Mouse (Mus musculus) T-helper 2 cell (primary cell): ENCODE measurements at regions not wholly inside any gene's neighbourhood (a gene's known extent, or its start where the extent isn't known, plus 50 kb on each side); places are given as distances from the start of the nearest gene placed in this dataset.

Experiments
- in situ Hi-C: fragments of 300-600 bp; cut with MboI, MseI; formaldehyde crosslinking; loops from one replicate; pipeline ENCODE4 v1.15.1; 2025; ENCODE audit warnings: high pct_unique_total_duplicates

DNA sequence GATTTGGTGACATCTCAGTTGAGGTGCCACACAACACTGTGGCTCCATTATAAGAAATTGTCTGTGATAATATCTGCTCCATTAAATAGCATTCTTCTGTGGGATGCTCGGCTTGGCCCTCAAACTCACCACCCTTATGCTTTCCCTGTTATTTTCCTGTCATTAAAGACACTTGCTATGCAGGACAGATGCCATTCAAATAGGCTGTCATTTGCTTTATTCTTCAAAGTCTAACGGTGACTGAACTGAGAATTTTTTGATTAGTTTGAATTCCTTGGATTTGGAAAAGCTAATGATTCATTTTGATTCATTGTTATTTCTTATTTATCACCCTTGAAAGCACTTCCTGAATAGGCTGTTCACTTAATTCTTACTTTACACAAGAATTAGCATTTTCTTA is 339.3 kb upstream of the Mmadhc start:
- in situ Hi-C loops: no loop called here

DNA sequence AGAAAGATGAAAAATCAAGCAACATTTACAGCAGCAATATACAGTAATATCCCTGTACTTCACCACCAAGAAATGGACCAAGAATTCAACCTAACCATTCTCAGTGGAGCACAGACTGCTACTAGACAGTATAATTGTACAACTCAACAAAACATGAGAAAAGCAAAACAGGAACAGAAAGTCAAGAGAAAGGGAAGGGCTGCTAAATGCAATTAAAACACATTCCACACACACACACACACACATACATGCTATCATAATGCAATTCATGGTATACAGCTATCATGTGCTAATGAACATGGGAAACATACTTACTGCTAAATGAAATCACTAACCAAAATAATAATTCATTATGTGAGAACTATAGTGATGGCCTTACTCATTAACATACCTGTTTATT is 335.2 kb upstream of the Mmadhc start:
- in situ Hi-C loops: no loop called here

DNA sequence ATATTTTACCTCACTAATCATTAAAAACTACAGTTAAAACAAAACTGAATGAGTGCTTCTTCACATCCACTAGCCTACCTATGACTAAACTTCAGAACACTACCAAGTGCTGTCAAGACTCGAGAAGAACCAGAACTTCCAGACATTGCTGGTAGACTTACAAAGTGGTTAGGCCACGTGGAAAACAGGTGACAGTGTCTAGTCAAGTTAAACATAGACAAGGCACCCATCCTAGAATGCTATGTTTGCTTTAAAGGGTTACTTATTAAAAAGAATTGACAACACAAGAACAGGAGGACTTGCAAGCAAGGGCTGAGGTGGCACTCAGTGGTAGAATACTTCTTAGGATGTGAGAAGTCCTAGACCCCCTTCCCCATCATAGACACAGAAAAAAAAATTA is 330.9 kb upstream of the Mmadhc start:
- in situ Hi-C loops: loop anchor here (5.0 kb wide), 1 partner anchor 80 kb away; no protein-coding TSS in a partner anchor

DNA sequence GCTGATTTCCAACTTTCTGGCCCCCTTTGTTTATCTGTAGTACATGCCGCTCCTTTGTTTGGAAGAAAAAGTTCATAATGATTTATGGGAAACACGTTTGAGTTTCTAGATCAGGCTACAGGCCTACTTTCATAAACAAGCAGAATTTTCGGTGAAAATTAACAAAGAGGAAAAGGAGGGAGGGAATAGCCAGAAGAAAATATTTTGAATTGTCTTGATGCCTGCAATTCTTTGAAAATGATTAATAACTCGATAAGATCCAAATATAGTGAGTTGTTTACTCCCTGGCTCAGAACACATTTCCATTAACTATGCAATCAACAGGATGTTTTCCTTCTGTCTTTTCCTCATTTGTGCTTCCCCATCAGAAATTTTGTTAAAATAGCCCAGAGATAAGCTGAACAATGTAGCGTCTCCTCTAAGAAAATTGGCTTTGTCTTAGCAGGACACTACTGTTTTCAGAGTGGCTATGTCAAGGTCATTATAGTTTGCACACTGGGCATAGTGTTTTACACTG is 328.7 kb upstream of the Mmadhc start:
- in situ Hi-C loops: loop anchor here (5.0 kb wide), 1 partner anchor 82 kb away; no protein-coding TSS in a partner anchor

DNA sequence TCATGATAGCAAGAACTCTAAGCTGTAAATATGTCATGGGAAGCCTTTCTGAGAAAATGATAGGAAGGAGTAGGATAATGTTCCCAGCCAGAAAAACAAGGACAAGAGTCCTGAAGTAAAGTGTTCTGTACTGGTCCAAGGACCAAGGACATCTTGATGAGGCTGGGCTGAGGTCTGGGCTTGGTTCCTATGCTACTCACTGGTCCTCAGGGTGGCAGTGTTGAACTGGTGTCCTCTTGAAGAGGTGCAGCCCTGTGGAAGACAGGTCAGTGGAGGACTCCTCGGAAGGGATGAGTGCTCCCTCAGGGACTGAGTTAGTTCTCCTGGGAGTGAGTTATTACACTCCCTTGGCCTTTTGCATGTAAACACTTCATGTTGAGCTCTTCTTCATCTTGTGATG is 312.5 kb upstream of the Mmadhc start:
- in situ Hi-C loops: no loop called here

DNA sequence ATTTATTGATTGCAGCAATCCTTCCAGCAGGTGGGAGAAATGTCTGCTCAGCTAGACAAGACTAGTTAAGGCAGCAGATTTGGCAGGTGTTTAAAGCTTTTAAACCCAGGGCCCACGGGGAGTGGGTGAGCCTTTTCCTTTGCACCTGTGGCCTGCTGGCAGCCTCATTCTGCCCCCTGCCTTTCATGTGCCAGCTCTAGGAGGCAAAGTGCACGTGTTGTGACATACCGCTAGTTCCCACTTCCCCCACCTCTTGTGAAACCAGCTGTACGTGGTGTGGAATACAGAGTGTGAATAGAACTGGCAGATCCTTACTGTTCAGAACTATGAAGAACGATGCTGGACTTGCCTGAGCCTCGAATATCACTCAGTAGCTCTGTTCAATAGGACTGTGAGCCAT is 292.6 kb upstream of the Mmadhc start:
- in situ Hi-C loops: no loop called here

DNA sequence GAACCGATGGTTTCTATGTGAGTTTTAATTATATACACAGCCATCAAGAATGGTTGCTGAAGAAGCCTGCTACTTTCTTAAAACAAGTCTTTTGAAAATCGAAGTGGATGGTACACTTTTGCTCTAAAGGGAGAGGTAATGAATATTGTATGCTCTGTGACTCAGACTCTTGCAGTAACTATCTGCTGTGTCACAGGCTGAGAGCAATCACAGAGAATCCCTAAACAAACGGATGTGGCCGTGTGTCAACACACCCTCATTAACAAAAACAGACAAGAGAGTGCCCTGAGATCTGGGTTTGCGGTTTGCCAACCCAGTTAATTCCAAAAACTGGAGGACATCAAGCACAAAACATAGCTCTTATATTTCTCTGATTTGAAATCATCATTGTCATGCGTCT is 292.1 kb upstream of the Mmadhc start:
- in situ Hi-C loops: no loop called here

DNA sequence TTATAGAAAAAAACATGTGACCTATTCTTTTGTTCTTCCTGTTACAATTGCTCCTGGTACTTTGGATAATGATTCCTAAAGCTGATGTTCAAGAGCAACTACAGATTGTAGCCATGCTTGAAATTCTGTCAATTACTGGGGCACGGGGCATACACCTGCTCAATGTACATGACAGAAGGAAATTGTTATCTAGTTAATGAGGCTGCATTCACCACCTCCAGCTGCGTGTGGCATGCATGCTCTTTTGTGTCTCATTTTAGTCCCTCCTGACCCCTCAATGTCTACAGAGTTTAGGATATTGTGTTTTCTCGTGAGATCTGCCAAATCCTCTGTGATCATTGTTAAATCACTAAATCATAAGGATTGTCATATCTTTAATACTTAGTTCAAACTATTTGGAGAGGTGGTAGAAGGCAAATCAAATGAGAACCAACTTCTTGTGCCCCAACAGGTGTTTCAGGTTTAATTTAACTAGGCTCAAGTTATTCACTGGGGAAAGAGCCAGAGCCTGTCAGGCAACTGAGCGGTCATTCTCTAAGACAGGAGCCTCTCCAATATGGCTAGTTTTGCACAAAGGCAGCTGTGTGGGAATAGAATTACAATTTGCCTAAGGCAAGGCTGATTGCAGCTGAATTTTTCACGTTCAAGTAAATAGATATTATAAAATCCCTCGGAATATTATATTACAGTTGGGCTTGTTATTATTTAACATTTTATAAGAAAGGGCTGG is 289.9 kb upstream of the Mmadhc start:
- in situ Hi-C loops: no loop called here

DNA sequence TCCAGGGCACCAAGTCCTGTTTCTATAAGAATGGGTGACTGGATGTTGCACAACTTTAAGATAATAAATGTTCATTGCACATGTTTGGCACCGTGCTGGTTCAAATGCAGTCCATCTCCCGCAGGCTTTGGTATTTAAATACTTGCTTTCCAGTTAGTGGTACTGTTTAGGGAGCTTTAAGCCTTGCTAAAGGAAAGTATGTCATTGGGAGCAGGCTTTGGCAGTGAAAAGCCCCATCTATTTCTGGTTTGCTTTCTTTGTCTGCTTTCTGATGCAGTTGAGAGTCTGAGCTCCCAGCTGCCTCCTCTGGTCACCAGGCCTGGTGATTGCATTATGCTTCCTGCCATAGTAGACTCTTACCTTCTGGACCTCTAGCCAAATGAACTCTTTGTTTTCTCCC is 283.0 kb upstream of the Mmadhc start:
- in situ Hi-C loops: no loop called here

DNA sequence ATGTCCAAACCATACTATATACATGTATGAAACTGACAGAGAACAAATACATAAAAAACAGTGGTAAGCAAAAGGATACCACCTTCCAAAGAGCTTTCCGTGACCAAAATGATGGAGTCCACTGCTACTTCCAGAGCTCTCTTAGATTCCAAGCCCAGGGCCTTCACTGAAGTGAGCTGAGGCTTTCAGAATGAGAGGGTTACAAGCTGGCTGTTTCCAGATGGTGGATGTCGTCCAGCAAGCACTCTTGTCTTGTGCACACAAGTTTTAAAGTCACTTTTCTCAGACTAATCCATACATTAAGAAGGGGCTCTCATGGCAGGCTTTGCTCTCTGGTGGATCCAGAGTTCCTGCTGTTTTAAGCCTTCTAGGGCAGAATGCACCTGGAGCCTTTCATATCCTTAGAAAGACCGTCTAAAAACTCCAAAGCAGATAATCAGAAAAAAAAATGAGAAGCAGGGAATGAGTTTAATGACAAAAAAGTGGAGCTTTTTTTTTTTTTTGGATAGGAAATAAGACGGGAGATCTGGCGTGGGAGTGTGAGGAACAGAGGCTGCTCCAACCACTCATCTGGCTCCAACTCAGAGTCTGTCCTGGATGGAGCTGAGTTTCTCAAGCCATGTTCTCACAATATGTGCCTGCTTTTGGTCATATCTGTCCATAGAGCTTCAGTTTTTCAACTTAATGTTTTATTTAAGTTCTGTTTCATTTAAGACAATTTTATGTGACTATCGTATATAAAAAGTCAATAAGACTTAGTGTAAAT is 281.9 kb upstream of the Mmadhc start:
- in situ Hi-C loops: no loop called here

DNA sequence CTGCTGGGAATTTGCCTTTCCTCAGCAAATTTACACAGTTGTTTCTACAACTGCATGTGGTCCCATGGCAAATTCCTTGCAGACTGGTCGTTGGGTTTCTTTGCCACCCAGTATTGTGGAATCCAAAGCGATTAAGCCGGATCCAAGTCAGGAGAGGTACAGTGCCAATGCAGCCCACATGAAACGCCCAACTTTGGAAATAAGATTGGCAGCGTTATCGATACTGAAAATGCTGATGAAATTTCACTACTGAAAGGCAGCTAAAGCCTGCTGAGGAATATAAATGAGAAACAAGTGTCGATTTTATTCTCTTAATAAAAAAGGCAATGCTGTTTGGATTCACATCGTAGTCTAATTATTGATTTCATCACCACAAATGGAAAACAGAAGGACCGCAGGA is 281.1 kb upstream of the Mmadhc start:
- in situ Hi-C loops: no loop called here

DNA sequence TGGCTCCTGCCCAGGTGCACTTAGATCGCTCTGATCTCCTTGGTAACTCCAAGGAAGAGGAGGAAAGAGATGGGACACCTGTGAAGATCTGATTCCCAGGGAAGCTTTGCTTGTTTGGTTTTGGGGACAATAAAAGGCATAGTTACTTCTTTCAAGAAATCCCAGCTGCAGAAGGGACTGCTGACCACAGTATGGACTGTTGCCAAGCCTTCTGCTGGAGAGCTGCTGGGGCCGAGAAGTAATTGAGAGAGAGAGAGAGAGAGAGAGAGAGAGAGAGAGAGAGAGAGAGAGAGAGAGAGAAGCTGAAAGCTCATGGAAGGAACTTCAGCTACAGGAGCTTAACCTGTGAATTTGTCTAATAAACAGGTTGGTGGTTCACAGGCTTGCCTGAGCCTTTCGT is 276.9 kb upstream of the Mmadhc start:
- in situ Hi-C loops: no loop called here

DNA sequence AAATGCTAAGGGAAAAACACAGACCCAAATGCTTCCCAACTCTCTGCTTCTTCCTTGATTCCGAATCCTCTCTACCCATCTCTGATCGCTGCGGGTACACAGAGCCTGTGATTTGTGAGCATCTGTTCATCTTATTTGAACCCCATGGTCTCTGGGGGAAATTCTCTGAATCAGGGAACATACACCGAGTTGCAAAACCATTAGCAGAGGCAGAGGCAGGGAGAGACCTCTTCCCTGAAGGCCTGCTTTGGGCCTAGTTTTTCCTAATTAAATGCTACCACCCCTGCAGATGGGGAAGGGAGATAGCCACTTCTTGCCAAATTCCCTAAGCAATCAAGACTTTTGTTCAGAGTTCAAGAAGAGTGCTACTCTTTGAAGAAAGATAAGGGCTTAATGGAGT is 274.4 kb upstream of the Mmadhc start:
- in situ Hi-C loops: no loop called here

DNA sequence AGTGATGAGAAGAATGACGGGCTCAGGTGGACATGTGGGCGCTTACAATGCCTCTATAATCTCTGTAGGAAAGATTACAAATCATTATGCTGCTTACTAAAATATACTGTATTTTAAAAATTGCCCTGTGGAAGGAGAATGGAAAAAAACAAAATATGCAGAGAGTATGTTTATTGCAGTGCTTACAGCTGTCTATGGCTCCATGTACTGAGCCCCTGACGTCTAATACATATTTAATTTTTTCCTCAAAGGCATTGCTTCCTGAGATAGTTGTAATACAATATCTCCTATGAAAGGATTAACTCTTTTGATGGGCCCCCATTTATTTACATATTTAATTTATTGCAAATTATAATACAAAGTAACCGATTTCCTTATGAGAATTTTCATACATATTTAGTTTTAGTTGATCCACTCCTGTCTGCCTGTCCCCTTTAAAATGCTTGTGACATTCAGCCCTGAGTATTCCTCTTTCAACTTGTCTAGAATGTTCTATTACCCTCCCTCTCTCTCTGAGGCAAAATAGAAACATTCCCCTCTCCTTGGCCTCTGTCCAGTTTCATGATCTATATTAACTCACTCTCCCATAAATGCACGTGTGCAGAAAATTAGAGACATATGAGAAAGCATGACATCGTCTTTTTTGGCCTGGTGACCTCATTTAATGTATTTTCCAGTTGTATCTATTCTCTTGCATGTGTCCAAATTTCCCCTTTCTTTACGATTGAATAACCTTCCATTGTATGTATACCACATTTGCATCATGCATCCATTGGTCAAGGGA is 273.1 kb upstream of the Mmadhc start:
- in situ Hi-C loops: no loop called here

DNA sequence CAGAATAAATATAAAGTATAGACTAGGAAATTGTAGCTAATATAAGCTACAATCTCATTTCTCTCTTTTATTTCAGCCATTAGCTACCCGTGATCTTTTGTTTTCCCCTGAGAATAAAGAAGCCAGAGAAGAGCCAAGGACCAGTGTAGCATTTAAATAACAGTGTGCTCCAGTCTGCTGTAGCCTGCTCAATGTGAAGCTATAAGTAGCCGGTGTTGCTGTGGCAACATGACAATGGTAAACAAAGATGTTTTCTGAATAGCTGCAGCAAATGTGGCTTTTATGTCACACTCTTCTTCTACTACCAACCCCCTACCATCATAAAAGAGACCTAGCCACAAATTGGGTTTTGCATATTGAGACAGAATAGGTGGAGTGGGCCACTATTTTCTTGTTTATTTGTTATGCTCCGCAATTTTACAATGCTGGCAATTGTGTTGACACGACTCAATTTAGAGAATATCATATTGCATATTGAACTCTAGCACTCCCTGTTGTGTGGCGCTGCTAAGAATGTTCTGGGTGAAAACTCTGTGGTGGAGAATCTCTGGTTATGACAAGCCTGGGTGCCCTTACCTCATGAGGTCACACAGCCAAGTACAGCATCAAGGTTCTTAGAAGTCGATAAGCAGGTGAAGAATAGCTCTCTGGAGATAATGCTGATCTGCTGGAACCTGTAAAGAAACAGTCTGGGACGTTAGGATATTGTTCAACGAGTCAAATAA is 272.3 kb upstream of the Mmadhc start:
- in situ Hi-C loops: no loop called here

DNA sequence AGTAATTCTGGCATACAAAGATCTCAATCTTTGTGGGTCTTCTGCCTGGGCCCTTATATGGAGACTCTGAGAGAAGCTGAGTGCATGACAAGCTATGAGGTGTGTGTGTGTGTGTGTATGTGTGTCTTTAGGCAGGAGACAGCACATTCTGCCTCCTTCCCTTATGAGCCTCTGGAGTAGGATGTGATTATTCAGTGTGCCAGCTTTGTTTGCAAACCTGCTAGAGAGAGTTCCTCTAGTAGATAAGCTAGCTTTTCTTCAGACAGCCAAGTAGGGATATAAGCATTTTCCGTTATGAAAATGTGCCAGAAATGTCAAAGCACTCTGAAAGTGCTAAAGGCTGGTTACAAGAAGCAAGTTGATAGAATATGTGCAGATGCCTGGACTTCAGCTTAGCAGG is 270.9 kb upstream of the Mmadhc start:
- in situ Hi-C loops: no loop called here

DNA sequence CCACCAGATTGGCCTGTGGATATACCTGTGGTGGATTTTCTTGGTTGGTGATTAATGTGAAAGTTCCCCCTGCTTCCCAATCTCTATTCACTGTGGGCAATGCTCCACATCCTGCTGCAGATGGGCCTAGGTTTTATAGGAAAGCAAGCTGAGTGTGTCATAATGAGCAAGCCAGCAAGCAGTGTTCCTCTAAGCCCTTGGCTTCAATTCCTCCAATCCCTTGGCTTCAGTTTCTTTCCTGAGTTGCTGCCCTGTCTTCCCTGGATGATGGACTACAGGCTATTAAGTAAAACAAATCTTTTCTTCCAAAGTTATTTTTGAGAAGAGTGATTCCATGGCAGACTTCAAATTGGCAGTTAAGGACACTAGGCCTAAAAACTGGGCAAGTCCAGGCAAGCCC is 257.4 kb upstream of the Mmadhc start:
- in situ Hi-C loops: no loop called here

DNA sequence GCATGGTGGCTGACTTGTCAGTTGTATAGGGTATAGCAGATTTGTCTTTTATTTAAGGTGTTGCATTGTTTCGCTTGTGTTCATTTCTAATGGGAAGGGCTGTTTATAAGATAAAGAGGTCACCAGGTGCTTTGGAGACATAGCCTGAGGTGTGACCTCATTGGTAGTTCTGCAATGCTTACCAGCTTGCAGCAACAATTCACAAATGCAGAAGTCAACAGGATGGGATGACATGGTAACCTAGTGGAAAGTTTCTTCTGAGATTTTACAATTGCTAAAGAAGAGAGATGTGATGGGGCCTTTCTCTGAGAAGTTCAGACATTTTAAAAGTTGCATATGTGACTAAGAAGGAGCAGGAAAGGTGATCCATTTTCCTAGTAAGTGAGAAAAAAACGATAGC is 255.8 kb upstream of the Mmadhc start:
- in situ Hi-C loops: no loop called here

DNA sequence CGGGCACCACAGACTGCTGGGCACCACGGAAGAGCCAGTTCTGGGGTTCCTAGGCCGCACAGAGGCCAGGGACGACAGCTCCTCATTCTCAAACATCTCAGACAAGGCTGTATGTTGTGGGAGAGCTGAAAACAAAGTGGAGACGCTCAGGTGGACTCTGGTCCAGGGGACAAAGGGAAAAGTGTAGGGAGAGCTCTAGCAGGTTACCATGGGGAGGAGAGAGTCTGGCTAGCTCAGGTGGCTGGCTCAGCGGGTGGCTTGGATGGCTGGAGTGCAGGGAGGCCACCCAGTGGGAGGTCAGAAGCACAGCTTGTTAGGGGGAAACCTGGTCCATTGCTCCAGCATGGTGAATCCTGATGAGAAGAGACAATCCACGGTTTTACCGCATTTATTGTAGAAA is 253.3 kb upstream of the Mmadhc start:
- in situ Hi-C loops: no loop called here

DNA sequence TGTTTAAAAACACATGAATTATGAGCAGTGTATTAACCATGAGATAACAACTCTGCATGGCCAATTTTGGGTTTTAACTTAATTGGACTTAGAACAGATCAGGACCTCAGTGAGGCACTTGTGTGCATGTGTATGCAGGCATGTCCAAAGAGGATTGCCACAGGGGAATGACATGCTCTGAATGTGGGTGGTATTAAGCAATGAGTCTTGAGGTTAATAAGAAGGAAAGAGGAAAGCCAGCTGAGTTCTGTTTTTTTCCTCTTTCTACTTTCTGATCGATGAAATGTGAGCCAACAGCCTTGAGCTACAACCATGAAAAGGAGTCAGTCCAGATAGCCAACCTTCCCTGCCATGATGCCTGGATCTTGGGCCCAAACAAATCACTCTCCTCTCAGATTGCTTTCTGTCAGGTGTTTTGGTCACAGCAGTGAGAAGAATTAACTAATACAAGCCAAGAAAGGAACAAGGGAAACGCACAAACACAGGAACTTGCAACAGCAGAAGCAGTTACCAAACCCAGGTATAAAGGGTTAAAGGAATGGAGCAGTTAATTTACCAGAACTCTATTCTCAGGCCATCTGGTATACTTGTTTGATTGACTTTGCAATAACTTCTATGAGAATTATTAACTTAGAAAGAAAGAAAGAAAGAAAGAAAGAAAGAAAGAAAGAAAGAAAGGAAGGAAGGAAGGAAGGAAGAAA is 243.3 kb upstream of the Mmadhc start:
- in situ Hi-C loops: no loop called here

DNA sequence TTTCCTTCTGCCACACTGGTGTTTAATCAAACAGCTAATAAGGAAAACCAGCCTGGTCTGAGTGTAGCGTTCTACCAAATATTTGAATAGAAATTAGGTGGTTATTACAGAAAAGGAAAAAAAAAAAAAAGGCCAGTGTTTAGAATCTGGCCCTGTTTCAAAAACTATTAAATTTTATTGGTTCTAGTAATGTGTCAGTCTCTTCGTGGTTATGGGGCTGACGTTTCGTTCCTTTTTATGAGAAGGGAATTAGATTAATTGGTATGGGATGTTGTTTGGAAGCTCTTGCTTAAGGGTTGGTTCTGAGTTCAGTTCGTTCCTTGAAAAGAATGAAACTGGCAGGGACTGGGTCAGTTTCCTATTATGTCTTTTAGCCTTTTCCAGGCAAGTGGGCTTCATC is 241.5 kb upstream of the Mmadhc start:
- in situ Hi-C loops: no loop called here
